Mouse (Mus musculus): Measurements from ENCODE around the gene Olfr1000. TPM values are rescaled to one million over a fixed set of nuclear protein-coding genes. Genes with fewer than 3 reads are reported as not detected.

Olfr1000 gene
- not detected in 2 replicates for polyA plus RNA-seq (2012; rRNA removed)

DNA sequence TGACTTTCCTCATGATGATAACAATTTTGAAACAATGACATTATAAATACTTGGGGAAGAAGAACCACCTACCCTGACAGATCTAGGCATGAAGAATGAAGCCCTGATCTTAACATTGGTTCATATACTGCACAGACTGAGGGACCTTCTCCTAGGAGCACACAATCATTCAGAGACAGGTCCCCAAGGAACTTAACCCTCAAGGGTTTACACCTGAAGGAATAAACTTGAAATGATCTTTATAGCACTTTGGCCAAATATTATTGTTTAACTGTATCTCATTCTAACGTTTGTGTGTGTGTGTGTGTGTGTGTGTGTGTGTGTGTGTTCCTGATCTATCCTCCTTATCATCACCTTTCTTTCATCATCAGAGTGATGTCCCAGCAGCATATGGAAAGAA lies at the start of gene Olfr1000:
Gene Olfr1000 (minus strand): TSS at position 101 of the 400 bp plus-strand sequence.

GRCm38 (mm10) chr2:85650604-85651003 lies 38.9 kb upstream of the Olfr1000 start, which contains the start of gene Olfr1002:
Olfr1002 (minus strand) TSS chr2:85650704.

DNA sequence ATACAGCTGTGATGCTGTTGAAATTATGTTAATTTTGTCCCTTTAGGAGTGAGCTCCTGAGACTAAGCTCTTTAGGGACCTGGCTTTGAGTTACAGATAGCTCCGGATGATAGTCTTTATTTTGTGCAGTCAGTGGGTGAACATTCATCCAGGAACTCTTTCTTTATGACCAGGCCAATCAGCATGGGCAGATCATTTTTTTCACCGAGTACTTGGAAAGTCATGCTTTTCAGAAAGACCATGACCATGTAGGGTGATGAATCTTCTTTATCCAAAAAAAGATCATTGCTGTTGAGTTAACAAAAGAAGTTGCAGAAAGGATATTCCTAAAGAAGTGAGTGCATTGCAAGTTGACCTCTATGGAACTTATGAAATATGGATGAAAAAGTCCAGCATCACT lies 23.1 kb downstream of the Olfr1000 start, which contains the start of gene Olfr998:
Gene Olfr998 (plus strand): TSS at position 301 of the 400 bp plus-strand sequence.

GRCm38 (mm10) chr2:85578915-85579314 lies 32.8 kb downstream of the Olfr1000 start, which contains the start of gene Olfr996:
Olfr996 (plus strand) TSS chr2:85579215.

Other genes with a start within 250 kb of the Olfr1000 start
- not detected in 2 replicates for gene Olfr988, start 248.7 kb downstream of the Olfr1000 start, polyA plus RNA-seq (2012; rRNA removed)
- not detected in 2 replicates for gene Olfr992, start 202.4 kb downstream of the Olfr1000 start, polyA plus RNA-seq (2012; rRNA removed)
- not detected in 2 replicates for gene Olfr993, start 197.0 kb downstream of the Olfr1000 start, polyA plus RNA-seq (2012; rRNA removed)
- gene Olfr994, start 175.5 kb downstream of the Olfr1000 start, polyA plus RNA-seq (2012; rRNA removed) = not detected in 2 replicates
- gene Olfr995, start 168.3 kb downstream of the Olfr1000 start, polyA plus RNA-seq (2012; rRNA removed) = not detected in 2 replicates
- gene 4833423E24Rik, start 92.9 kb downstream of the Olfr1000 start, polyA plus RNA-seq (2012; rRNA removed) = not detected in 2 replicates
- not detected in 2 replicates for gene Olfr996, start 32.7 kb downstream of the Olfr1000 start, polyA plus RNA-seq (2012; rRNA removed)
- not detected in 2 replicates for gene Olfr998, start 23.0 kb downstream of the Olfr1000 start, polyA plus RNA-seq (2012; rRNA removed)
- not detected in 2 replicates for gene Olfr1002, start 38.8 kb upstream of the Olfr1000 start, polyA plus RNA-seq (2012; rRNA removed)
- not detected in 2 replicates for gene Olfr154, start 52.6 kb upstream of the Olfr1000 start, polyA plus RNA-seq (2012; rRNA removed)
- not detected in 2 replicates for gene Olfr1006, start 66.9 kb upstream of the Olfr1000 start, polyA plus RNA-seq (2012; rRNA removed)
- gene Olfr1008, start 77.5 kb upstream of the Olfr1000 start, polyA plus RNA-seq (2012; rRNA removed) = not detected in 2 replicates
- not detected in 2 replicates for gene Olfr1009, start 103.5 kb upstream of the Olfr1000 start, polyA plus RNA-seq (2012; rRNA removed)
- gene Olfr1012, start 150.9 kb upstream of the Olfr1000 start, polyA plus RNA-seq (2012; rRNA removed) = not detected in 2 replicates
- not detected in 2 replicates for gene Olfr1013, start 155.2 kb upstream of the Olfr1000 start, polyA plus RNA-seq (2012; rRNA removed)
- gene Olfr1014, start 160.8 kb upstream of the Olfr1000 start, polyA plus RNA-seq (2012; rRNA removed) = not detected in 2 replicates
- gene Olfr1015, start 170.1 kb upstream of the Olfr1000 start, polyA plus RNA-seq (2012; rRNA removed) = not detected in 2 replicates
- gene Olfr1016, start 190.6 kb upstream of the Olfr1000 start, polyA plus RNA-seq (2012; rRNA removed) = not detected in 2 replicates
- not detected in 2 replicates for gene Olfr1018, start 206.6 kb upstream of the Olfr1000 start, polyA plus RNA-seq (2012; rRNA removed)
- gene Olfr1019, start 233.6 kb upstream of the Olfr1000 start, polyA plus RNA-seq (2012; rRNA removed) = not detected in 2 replicates
- not detected in 2 replicates for gene Olfr1020, start 235.1 kb upstream of the Olfr1000 start, polyA plus RNA-seq (2012; rRNA removed)